Mouse (Mus musculus) CD4-positive, CD25-positive, alpha-beta regulatory T cell, adult 4 months (primary cell): ENCODE data around the gene Cdsn. TPM values are rescaled to one million over a fixed set of nuclear protein-coding genes. Genes with fewer than 3 reads are reported as not detected.

ENCODE experiments used
- ATAC-seq: one replicate; pipeline ENCODE4 v1.8.0; 2017
- polyA plus RNA-seq, 2 experiments: library from polyadenylated mRNA; unstranded; fragments of 100-300 nt; shearing (Covaris generic); gene quantifications; one replicate each; pipeline ENCODE4 v1.2.1; 2017

Cdsn gene
- polyA plus RNA-seq, 2 experiments from 2014 or later: not detected

- no peak for ATAC-seq
These were observed 19.5 kb downstream of the Cdsn start for GRCm38 (mm10) chr17:35571477-35571876.

GRCm38 (mm10) chr17:35578211-35578610, 26.3 kb downstream of the Cdsn start:
- peak; percentile 74 for ATAC-seq

GRCm38 (mm10) chr17:35582900-35583299, 31.0 kb downstream of the Cdsn start:
- ATAC-seq: no peak

- ATAC-seq: peak; percentile 64
These were observed 32.5 kb downstream of the Cdsn start for GRCm38 (mm10) chr17:35584330-35584937.

- no peak for ATAC-seq
These were observed 35.4 kb downstream of the Cdsn start for GRCm38 (mm10) chr17:35587291-35587690.

- no peak for ATAC-seq
These were observed 36.5 kb downstream of the Cdsn start for GRCm38 (mm10) chr17:35588387-35588786.

GRCm38 (mm10) chr17:35590410-35591218, 38.7 kb downstream of the Cdsn start:
- ATAC-seq: peak; percentile 71

GRCm38 (mm10) chr17:35591219-35591578, 39.3 kb downstream of the Cdsn start:
- no peak for ATAC-seq

- ATAC-seq: no peak
These were observed 39.8 kb downstream of the Cdsn start for GRCm38 (mm10) chr17:35591731-35592130.

GRCm38 (mm10) chr17:35592131-35592530, 40.2 kb downstream of the Cdsn start:
- ATAC-seq: no peak

GRCm38 (mm10) chr17:35593786-35594185, 41.9 kb downstream of the Cdsn start:
- no peak for ATAC-seq

GRCm38 (mm10) chr17:35594456-35594855, 42.5 kb downstream of the Cdsn start:
- no peak for ATAC-seq

- ATAC-seq: no peak
These were observed 45.5 kb downstream of the Cdsn start for GRCm38 (mm10) chr17:35597399-35597798.

- ATAC-seq: no peak
These were observed 49.3 kb downstream of the Cdsn start, which contains the start of gene Sfta2 for GRCm38 (mm10) chr17:35601249-35601648. Gene Sfta2 (plus strand): TSS chr17:35601549.

- ATAC-seq: no peak
These were observed 49.9 kb downstream of the Cdsn start for GRCm38 (mm10) chr17:35601736-35602354.

Other genes starting within 250 kb of the Cdsn start
- under 1 TPM in 1 of 2 experiments, not detected in 1; 0.13 TPM for gene H2-Q1, start 231.7 kb upstream of the Cdsn start, polyA plus RNA-seq
- gene H2-Q2, start 209.9 kb upstream of the Cdsn start, polyA plus RNA-seq: 10 to 100 TPM in 1 of 2 experiments, 1 to 10 TPM in 1; 9.8 to 10.8 TPM
- gene H2-Q4, start 172.5 kb upstream of the Cdsn start, polyA plus RNA-seq: 10 to 100 TPM; 14.0 to 16.4 TPM
- gene H2-Q6, start 127.3 kb upstream of the Cdsn start, polyA plus RNA-seq: 100 to 1,000 TPM; 488 to 605 TPM
- gene H2-Q7, start 113.0 kb upstream of the Cdsn start, polyA plus RNA-seq: 1,000 to 10,000 TPM; 1,046 to 1,058 TPM
- gene H2-Q10, start 82.0 kb upstream of the Cdsn start, polyA plus RNA-seq: 10 to 100 TPM; 15.0 to 23.6 TPM
- gene Pou5f1, start 46.1 kb upstream of the Cdsn start, polyA plus RNA-seq: under 1 TPM in 1 of 2 experiments, not detected in 1; 0.31 TPM
- gene Tcf19, start 35.3 kb upstream of the Cdsn start, polyA plus RNA-seq: 10 to 100 TPM; 17.1 to 22.0 TPM
- gene Cchcr1, start 35.0 kb upstream of the Cdsn start, polyA plus RNA-seq: 1 to 10 TPM; 5.5 to 7.6 TPM
- gene Psors1c2, start 18.9 kb upstream of the Cdsn start, polyA plus RNA-seq: under 1 TPM in 1 of 2 experiments, not detected in 1; 0.65 TPM
- gene 2300002M23Rik, start 15.3 kb downstream of the Cdsn start, polyA plus RNA-seq: not detected
- not detected for gene Sfta2, start 49.4 kb downstream of the Cdsn start, polyA plus RNA-seq
- not detected for gene Gm9573, start 74.5 kb downstream of the Cdsn start, polyA plus RNA-seq
- gene Mucl3, start 91.6 kb downstream of the Cdsn start, polyA plus RNA-seq: under 1 TPM; 0.16 to 0.46 TPM
- 10 to 100 TPM; 11.1 to 15.2 TPM for gene Vars2, start 115.5 kb downstream of the Cdsn start, polyA plus RNA-seq
- gene Gtf2h4, start 121.6 kb downstream of the Cdsn start, polyA plus RNA-seq: 10 to 100 TPM; 28.3 to 37.7 TPM
- under 1 TPM; 0.65 TPM for gene Ddr1, start 152.5 kb downstream of the Cdsn start, polyA plus RNA-seq